Mouse (Mus musculus) thymus, postnatal 25 days (tissue): ENCODE data around the gene Rps24.
"Not testable (repeated sequence)": the region's sequence is repeated elsewhere in the genome, so short reads cannot be mapped to it uniquely, and the experiment has no call there.

Source experiments
- DNase-seq: peaks from one replicate; pipeline ENCODE4 v3.0.0; 2022

The Rps24 gene

GRCm38 (mm10) chr14:24486773-24487227 lies at the start of gene Rps24, which contains the start of gene Polr3a:
Gene Rps24, plus strand, starts transcription at chr14:24487125.
Gene Polr3a, minus strand, starts transcription at chr14:24487058.
- peak; percentile 90 for DNase-seq

GRCm38 (mm10) chr14:24443529-24443928 lies 43.4 kb upstream of the Rps24 start:
- not testable (repeated sequence) for DNase-seq

GRCm38 (mm10) chr14:24458191-24458590 lies 28.7 kb upstream of the Rps24 start:
- no peak for DNase-seq

DNA sequence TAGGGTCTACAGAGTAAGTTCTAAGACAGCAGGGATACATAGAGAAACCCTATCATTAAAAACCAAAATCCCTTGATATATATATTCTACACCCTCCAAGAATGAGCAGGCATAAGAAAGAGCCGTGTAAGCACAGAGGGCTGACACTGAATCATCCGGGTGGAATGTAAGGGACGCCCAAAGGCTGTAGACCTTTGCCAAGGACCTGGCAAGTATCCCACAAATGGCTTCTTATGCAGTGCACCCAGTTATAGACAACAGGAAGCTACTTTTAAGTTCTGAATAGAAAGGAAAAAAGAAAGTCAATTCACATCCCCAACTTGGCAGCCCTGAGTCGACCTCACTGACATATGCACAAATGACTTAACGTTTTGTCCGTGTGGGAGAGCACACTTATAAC lies 18.1 kb upstream of the Rps24 start:
- no peak for DNase-seq

GRCm38 (mm10) chr14:24486241-24486767 lies 621 bp upstream of the Rps24 start:
- no peak for DNase-seq

- DNase-seq, result not testable (repeated sequence)
Measured at GRCm38 (mm10) chr14:24489772-24490171, 2.8 kb downstream of the Rps24 start.

DNA sequence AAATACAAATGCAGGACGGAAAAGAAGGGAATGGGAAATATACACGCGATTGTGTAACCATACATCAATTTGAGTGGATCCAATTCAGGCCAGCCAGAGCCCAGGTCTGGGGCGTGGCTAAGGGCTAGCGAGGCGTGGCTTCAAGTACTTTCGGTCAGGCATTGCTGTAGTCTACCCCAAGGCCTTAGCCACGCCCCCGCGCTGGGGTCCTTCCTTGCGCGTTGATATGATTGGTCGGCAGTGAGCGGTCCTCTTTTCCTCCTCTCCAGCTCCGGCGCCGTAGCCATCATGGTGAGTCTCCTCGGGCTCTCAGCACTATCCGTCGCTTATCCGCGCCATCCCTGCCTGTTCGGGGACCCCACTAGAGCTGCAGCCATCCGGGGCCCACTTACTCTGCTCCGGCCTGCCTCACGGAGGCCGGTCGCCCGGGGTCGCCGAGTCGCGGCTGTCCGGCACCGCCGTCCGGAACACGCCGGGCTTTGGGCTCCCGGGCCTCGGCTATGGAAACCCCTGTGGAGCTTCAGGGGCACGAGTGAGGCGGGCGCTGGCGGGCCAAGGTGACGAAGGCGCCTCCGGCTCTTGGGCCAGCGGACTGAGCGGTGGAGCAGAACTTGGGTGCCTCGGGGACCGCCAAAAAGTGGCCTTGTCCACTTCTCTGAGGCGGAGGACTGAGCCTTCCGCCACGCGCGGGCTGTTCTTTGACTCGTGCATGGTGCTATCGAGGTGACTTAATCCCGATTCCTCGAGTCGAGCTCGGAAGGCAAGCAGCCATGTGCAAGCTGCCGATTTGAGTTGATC lies 3.7 kb downstream of the Rps24 start:
- peak; percentile 96 for DNase-seq

DNA sequence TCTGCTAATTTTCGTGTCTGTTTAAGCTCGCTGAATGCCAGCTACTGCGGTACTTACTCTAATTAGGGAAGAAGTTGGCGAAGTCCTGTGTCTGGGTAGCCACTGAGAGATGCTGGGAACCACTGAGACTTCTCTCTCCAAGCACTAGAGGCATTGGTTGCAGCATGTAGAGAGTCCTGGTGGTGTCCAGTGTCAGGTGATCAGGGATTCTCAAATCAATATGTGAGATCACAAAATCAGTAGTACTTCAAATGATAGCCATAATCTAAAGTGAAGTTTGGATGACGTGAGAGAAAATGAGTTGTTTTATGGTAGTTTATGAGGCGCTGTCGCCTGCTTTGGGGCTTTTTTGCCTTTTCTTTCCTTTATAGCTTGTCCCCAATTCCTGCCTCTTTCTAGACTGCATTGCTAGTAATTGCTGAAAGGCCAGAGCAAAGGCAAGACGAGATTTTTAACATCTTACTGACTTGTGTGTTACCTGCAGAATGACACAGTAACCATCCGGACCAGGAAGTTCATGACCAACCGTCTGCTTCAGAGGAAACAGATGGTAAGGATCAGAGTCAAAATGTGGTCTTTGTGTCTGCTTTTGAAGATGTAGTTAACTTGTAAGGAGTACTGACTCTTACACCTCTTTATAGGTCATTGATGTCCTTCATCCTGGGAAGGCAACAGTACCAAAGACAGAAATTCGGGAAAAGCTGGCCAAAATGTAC lies 4.5 kb downstream of the Rps24 start:
- DNase-seq, result no peak

DNA sequence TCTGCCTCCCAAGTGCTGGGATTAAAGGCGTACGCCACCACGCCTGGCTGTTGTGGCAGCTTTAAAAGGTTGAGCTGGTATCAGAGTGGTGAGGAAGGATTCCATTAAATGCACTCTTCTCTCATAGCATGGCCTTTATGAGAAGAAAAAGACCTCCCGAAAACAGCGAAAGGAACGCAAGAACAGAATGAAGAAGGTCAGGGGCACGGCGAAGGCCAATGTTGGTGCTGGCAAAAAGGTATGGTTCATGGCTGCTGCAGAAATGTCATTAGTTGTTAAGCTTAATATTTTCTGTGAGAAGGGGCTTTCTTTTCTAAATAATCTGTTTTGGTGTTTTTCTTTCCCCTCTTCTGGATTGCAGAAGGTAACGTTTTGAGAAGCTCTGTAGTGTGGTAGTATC lies 6.3 kb downstream of the Rps24 start:
- no peak for DNase-seq

DNA sequence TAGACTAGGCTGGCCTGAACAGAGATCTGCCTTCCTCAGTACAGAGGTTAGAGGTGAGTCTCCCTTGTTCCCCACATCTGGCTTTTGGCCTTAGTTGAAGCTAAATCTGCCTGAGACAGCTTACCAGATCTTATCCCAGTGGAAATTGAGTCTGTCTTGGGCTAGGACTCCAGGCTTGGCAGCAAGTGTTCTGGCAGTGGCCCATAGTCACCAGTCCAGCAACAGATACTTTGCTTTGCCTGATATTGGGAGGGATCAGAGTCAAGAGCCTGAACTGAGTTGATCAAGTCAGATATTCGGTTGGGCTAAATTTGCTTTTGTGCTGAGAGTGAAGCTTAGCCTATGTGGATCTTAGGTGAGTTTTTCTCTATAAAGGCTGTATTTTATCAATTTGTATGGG lies 9.6 kb downstream of the Rps24 start:
- DNase-seq, result no peak

GRCm38 (mm10) chr14:24497443-24497842 lies 10.5 kb downstream of the Rps24 start:
- DNase-seq, result no peak

GRCm38 (mm10) chr14:24498561-24499255 lies 11.8 kb downstream of the Rps24 start:
- DNase-seq, result no peak

GRCm38 (mm10) chr14:24499478-24499877 lies 12.6 kb downstream of the Rps24 start:
- no peak for DNase-seq

- DNase-seq, result peak; percentile 67
Measured at GRCm38 (mm10) chr14:24500091-24500844, 13.3 kb downstream of the Rps24 start.

DNA sequence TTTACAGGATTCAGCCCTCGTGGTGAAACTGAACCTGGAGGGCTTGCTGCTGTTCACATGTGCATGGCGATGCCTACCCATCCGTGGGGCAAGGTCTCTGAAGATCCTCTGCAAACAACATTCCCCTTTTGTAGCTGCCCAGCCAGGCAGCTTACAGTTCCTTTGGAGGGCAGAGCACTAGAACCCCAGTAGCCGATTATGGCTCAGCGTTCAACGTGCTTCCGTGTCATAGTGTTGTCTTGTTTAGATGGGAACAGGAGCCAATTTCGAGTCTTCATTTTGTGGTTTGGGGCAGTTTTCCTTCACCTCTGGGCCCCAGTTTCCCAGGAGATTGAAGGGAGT lies 13.9 kb downstream of the Rps24 start:
- no peak for DNase-seq

DNA sequence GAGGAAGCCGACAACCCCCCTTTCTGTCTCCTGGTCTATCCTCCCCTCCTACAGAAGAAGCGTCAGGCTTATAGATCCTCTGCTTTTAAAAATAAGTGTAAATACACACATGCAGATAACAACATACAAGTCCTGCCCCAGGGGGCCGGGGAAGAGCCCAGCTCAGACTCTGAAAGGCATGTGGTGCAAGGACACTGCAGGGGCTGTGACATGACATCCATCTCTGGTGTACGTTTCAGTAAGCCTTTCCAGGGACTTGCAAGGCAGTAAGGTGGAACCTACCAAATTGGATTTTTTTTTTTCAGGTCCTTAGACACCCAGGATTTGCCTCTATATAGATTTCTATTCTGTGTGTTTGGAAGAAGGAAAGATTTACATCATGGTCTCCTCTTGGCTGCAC lies 14.3 kb downstream of the Rps24 start:
- DNase-seq, result no peak

GRCm38 (mm10) chr14:24507452-24508069 lies 20.6 kb downstream of the Rps24 start:
- no peak for DNase-seq

DNA sequence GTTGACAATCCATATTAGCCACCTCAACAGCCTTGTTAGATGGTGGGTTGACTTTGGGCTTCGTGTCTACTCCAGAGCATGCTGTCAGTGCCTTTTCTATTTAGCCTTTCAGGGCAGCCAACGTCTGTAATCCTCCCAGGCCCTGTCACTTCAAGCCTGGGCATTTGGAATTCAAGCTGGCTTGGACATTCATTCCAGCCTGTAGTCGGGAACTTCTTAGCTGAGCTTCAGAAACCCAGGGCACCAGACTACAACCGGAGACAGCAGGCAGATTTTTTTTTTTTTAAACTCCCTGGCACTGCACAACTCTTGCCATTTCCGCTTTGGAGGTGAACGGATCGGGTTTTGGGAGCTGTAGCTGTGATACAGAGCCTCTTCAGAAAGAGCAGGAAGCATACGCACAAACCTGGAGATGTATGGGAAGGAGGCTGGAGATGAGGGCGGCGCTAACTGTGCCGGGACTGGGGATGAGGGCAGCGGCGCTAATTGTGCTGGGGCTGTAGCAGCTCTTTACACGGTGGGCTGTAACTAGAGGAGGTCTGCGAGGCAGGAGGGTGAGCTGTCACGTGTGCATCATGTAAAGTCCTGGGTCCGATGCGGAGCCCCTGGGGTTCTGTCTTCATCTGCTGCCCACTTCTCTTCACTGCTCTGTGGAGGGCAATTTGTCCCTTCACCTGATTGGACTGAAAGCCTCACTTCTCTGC lies 21.3 kb downstream of the Rps24 start:
- DNase-seq, result no peak

DNA sequence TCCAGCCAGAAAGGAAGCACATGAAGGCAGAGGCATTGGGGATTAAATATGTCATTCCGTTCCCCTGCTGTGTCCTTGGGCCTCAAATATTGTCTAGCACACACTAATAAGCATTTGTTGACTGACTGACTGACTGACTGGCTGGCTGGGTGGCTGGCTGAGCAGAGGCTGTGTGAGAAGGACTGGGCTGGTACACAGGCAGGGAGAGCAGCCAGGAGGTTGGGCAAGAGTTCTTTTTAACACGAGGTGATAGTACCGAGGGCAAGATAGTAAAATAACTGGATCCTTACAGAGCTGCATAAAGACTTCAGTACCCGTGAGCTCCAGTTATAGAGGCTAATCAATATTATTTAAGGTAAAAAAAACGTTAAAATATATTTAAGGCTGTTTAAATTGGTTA lies 22.6 kb downstream of the Rps24 start:
- DNase-seq, result no peak

DNA sequence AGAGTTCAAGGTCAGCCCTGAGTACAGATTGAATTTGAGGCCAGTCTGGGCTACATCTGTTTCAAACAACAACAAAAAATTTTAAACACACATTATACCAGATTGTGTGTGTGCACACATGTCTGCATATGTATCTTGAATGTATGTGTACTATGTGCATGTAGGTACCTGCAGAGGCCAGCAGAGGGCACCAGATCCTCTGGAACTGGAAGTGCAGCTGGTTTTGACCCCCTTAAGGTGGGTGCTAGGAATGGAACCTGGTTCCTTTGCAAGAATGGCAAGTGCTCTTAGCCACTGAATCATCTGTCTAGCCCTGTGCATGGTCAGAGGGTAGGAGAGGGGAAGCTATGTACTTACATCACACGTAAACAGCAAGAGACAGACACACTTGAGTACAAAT lies 23.3 kb downstream of the Rps24 start:
- DNase-seq, result no peak

DNA sequence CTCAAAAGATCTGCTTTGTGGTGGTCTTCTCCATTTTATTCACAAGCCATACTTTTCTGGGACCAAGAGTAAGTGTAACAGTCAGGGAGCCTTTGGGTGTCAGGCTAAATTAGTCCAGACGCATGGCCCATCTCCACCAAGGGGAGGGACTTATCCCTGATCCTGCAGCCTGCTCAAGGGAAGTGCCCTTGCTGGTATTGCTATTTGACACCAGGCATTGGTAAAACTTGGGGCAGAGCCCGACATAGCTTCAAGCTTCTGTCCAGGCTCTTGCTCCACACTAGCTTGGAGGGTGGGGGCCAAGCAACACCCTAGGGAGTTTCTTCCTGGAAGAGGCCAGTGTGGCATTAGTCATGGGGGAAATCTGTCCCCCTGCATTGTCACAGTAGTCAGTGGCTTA lies 23.8 kb downstream of the Rps24 start:
- DNase-seq, result no peak
